Mouse (Mus musculus): ENCODE measurements at regions not wholly inside any gene's neighbourhood (a gene's known extent, or its start where the extent isn't known, plus 50 kb on each side); places are given as distances from the start of the nearest gene placed in this dataset.
"Not testable (repeated sequence)": the region's sequence is repeated elsewhere in the genome, so short reads cannot be mapped to it uniquely, and the experiment has no call there.

DNA sequence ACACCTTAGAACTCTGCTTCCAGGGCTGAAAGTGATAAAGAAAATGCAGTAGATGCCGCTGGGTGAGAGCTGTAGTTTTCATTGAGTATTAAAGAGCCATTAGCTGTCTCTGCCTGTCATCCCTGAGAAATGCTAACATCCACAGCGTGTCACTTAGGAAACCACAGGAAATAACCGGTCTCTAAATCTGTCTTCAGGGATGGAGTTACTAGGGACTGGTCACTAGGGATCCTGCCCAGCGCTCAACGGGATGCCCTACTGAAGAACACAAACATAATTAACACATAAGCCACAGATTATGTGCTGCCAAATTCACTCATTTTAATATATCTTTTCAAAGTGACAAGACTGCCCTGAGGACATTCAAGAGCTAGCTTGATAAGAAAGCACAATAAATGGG lies 329.3 kb upstream of the Cdh4 start:
- no peak for DNase-seq (ENCODE audit: low spot score)

- DNase-seq (ENCODE audit: low spot score) = no peak
Observed at GRCm38 (mm10) chr2:179128018-179128417, 314.2 kb upstream of the Cdh4 start.

DNA sequence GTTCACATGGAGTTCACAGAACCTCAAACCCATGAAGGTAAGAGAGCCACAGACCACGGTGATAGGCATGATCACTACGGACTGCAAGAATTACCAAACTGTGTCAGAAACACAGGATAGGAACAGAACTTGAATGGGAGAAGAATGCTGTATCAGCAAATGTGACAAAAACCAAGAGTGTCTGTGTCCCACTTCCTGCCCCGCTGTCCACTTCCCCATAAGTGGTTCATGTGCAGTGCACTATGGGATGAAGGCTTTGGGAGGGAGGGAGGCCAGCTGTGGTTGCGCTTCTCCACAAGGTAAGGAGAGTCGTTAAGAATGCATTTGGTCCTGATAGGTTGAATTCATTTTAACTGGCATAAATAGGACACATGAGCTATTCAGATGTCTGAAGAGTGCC lies 313.8 kb upstream of the Cdh4 start:
- no peak for DNase-seq (ENCODE audit: low spot score)

GRCm38 (mm10) chr2:179131004-179131403 lies 311.2 kb upstream of the Cdh4 start:
- DNase-seq (ENCODE audit: low spot score) = no peak

- no peak for DNase-seq (ENCODE audit: low spot score)
Observed at GRCm38 (mm10) chr2:179142313-179142712, 299.9 kb upstream of the Cdh4 start.

DNA sequence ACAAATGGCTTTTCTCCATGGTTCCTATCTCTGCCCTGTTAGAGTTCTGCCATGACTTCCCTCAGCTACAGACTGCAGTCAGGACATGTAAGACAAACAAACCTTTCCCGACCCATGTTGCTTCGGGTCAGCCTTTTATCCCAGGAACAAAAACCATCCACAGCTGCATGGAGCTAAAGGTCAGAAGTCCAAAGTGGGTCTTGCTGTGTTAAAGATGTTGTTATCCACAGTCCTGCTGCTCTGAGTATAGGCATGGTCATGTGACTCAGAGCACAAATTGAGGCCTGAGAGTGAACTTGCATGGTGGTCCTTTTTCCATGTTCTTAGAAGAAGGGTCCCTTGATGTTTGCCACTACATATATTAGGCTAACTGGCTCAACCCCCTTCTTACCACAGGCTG lies 296.5 kb upstream of the Cdh4 start:
- DNase-seq (ENCODE audit: low spot score) = no peak

- no peak for DNase-seq (ENCODE audit: low spot score)
Observed at GRCm38 (mm10) chr2:179146274-179146673, 296.0 kb upstream of the Cdh4 start.

GRCm38 (mm10) chr2:179148194-179148593 lies 294.0 kb upstream of the Cdh4 start:
- DNase-seq (ENCODE audit: low spot score) = no peak

DNA sequence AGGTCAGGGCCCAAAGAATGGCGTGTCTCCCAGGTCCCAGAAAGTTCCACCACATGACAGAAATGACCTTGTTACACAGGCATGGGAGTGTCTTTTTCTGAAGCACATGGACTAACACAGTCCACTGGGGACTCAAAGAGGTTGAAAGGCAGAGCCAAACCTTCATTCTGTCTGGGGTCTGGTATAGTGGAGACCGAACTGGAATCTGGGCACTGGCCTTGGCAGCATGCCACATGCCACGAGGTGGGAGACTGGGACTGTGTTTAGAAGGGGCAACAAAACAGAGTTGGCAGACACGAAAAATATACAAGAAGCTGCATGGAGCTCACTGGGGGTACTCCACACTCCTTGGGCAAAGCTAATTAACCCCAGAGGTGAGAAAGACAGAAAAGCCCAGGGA lies 293.6 kb upstream of the Cdh4 start:
- DNase-seq (ENCODE audit: low spot score) = no peak

GRCm38 (mm10) chr2:179158881-179159280 lies 283.4 kb upstream of the Cdh4 start:
- DNase-seq (ENCODE audit: low spot score) = no peak

DNA sequence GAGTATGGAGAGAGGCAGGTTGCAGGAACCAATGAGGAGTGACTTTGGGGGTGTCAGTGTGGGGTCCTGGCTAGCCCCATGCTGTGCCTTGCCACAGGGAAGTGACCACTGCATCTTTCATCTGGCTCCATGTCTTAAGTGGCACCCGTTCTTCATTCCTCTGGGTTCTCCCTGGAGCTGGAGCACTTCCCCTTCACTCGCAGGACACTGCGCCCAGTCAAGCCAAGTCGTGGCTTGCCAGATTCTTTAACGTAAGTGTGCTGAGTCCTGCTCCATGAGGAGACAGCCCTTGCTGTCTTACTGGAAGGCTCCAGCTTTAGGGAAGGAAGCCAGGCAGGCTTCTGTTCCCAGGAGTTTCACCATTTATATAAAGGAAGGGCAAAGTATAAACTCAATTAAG lies 279.1 kb upstream of the Cdh4 start:
- no peak for DNase-seq (ENCODE audit: low spot score)

DNA sequence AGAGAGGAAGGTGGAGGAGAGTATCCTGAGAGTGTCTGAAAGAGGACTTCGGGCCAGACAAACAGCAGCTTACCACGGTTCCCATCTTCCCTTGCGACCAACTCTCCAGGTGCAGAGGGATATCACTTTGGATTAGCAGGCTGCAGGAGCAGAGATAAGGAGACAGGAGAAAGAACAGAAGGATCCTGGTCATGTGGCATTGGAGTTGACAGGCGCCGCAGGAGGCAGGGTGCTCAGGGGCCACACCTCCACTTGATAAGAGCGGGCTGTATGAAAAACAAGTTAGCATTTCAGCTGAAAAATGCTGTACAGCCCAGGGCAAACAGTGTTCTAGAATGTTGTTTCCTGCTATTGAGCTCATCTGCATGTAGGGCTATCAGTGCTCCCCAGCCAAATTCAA lies 272.1 kb upstream of the Cdh4 start:
- no peak for DNase-seq (ENCODE audit: low spot score)

- DNase-seq (ENCODE audit: low spot score) = no peak
Observed at GRCm38 (mm10) chr2:179170608-179171007, 271.6 kb upstream of the Cdh4 start.

DNA sequence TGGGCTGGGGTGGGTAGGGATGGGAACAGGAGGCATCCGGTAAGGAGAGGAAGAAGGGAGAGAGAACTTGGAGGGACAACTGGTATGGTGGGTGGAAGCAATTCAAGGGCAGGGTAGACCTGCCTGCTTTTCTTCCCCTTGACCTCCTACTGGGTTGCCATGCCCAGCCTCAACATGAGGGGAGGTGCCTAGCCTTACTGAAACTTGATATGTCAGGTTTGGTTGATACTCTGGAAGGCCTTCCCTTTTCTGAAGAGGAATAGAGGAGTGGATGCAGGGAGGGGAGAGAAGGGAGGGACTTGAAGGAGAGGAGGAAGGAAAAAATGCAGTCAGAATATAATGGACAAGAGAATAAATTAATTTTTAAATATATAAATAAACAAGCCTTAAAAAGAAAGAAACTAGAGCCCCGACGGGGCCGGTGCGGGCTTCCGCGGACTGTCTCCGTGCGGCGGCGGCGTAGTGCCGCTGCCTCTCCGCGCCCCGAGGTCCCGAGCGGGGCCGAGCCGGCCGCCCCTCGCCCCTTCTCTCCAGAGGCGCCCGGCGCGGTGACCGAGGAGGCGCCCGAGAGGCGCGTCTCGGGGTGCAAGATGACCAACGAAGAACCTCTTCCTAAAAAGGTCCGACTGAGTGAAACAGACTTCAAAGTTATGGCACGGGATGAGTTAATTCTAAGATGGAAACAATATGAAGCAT lies 265.2 kb upstream of the Cdh4 start:
- DNase-seq (ENCODE audit: low spot score) = not testable (repeated sequence)

GRCm38 (mm10) chr2:179181366-179181765 lies 260.9 kb upstream of the Cdh4 start:
- no peak for DNase-seq (ENCODE audit: low spot score)

DNA sequence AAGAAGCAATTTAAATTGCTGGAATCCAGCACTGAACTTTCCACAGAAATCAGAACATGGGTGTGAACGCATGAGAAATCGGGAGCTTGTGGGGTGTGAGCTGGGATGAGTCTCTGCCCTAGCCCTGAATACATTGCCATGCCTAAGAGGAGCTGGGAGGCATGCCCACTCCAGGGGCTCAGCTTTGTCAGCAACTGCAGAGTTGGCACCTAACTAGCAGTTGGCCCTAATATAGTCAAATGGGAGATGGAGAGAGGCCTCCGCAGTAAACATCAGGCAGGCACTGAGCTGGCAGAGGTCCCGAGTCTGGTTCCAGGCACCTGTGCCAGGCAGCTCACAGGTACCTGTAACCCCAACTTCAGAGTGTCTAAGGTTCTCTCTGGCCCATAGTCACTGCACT lies 260.1 kb upstream of the Cdh4 start:
- DNase-seq (ENCODE audit: low spot score) = no peak

GRCm38 (mm10) chr2:179192906-179193496 lies 249.2 kb upstream of the Cdh4 start:
- no peak for DNase-seq (ENCODE audit: low spot score)

GRCm38 (mm10) chr2:179193507-179194160 lies 248.6 kb upstream of the Cdh4 start:
- DNase-seq (ENCODE audit: low spot score) = peak; percentile 2

DNA sequence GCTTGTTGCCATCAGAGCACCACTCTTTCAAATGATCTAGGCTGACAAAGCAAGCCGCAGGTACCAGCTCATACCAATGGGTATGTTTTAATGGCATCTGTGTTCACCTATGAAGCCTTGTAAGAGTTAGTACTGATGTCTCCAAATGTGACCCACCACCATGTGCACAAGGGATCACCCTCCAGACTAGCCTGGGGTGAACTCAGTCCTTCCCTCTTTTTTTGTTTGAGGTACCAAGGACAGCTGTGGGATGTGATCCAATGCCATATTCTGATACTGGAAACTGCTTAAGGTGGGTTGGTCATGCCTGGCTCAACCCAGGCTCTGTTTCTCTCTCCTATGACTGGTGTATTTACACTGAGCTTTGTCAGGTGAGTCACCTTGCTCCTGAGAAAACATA lies 244.8 kb upstream of the Cdh4 start:
- DNase-seq (ENCODE audit: low spot score) = no peak

DNA sequence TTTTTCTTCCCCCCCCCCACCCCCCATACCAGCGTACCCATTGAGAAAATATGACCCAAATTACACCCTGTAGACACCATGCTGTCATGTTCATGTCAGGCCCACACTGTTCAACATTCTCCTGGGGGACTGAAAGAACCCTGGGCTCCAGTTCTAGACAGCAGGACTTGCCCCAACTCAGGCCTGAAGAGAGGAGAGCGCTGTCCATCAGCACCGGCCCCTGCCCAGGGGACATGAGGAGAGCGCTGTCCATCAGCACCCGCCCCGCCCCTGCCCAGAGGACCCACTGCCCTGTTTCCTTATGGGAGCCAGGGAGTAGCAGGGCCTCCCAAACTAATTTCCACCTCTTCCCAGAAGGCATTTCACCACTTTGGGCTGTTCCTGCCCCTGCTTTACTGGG lies 241.7 kb upstream of the Cdh4 start:
- DNase-seq (ENCODE audit: low spot score) = no peak

DNA sequence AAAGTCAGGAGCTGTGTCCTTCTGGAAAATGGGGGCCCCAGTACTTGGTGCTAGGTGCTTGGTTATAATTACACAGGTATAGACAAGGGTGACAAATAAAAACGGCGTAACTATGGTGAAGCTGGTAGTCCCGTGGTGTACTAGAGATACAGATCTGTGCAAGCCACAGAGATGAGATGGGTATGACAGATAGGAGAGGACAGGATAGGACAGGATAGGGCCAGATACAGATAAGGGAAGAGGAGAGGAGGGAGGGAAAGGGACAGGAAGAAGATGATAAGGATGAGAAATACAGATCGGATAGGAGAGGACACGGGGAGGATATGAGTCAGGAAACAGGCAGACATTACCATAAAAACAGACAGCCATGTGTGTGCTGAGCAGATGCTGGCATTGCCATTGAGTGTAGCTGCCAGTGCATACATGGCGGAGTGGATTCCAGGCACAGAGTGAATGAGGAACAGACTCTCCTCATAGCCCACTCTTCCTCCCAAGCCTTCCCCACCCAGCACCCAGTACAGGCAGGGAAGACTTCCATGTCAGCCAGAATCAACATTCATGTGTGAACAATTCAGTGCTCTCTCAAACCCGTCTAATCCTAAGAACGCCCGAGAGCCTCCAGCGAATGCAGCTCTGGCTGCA lies 231.9 kb upstream of the Cdh4 start:
- no peak for DNase-seq (ENCODE audit: low spot score)

- DNase-seq (ENCODE audit: low spot score) = no peak
Observed at GRCm38 (mm10) chr2:179216773-179217172, 225.5 kb upstream of the Cdh4 start.

DNA sequence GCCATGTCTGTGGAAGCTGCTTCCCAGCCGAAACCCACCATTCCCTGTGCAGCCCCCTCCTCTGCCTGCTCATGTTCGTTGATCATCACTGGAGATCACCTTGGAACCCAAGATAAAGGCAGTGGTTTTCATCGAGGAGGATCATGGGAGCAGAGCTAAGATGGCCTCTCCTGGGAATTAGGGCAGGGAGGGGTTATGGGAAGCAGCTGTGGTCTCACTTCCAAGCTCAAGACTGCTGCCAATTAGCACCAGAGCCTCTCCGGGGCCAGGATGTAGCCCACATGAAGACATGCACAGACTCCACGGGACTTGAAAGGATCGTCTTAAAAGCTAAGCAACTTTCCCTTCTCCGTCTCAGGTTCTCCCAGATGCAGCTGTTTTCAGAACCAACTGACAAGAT lies 214.1 kb upstream of the Cdh4 start:
- DNase-seq (ENCODE audit: low spot score) = no peak
